Comparison of ENCODE assay signal across 19 mouse cellular contexts in the genomic region with DNA sequence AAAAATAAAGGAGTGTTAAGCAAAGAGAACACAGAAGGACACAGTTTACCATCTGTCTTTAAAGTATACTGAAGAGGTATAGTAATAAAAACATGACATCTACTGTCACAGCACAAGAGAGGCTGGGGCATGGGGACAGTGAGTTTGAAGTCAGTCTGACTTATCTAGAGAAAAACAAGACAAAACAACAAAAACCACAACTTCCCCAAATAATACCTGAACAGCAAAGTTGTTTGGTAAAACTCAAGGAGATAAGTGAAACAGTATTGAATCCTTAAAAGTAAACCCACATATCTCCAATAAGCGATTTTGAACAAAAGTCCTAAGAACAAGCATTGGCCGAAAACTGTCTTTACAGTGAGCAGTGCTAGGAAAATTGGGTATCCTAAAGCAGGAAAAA.
DNase-seq lines count a peak whose midpoint lies in the region; ATAC-seq and TF ChIP-seq lines count a peak whose summit lies in the region.
"Had no signal": no experiment of that assay in that cellular context is flagged by ENCODE, and none has a peak within 500 bp of the region (broad histone marks: within the 10 kb centered on the region; RNA-seq: fewer than 3 reads in every experiment).

No protein-coding gene starts in this region.

- 0 out of 2 replicates have a peak overlapping the region, but pooled peaks have one; percentile 32 for H3K9ac ChIP-seq in MEL (ENCODE audit: control insufficient read depth, low read depth, low read length, poor library complexity, severe bottlenecking)
- no peak overlapping the region for H3K9ac ChIP-seq in intestine, postnatal 0 days (ENCODE audit: low read depth, low read length)

- H3K27ac ChIP-seq in MEL (ENCODE audit: control insufficient read depth, low read depth, low read length): peak overlapping the region; percentile 79
- H3K27ac ChIP-seq in intestine, postnatal 0 days (ENCODE audit: low read depth, low read length): no peak overlapping the region

- H3K27me3 ChIP-seq in MEL (ENCODE audit: control insufficient read depth in 1 of 2, insufficient read depth in 2 of 2, low read length in 2 of 2): no peaks in the 10 kb centered on the region
- H3K27me3 ChIP-seq in intestine, postnatal 0 days (replicated peaks; ENCODE audit: control insufficient read depth, insufficient read depth, low read length): no peaks in the 10 kb centered on the region
- H3K27me3 ChIP-seq: CH12.LX, Patski had no signal

- TF ChIP-seq RAD21 in MEL (IDR thresholded peaks at IDR 0.05; ENCODE audit: low read depth, low read length): no peak

- 95% methylated on average over 2 of the region's 2 CpGs for WGBS in intestine, postnatal 0 days

- H3K9me3 ChIP-seq in MEL (replicated peaks; ENCODE audit: insufficient read depth, low read length): no peaks in the 10 kb centered on the region
- no peaks in the 10 kb centered on the region for H3K9me3 ChIP-seq in intestine, postnatal 0 days (ENCODE audit: control insufficient read depth)
- H3K9me3 ChIP-seq: G1E had no signal

- H3K4me2 ChIP-seq in intestine, postnatal 0 days (replicated peaks; ENCODE audit: low read depth): no peak overlapping the region

- no peak overlapping the region; a peak in 1 of 4 replicates for H3K4me3 ChIP-seq in MEL (ENCODE audit: control insufficient read depth in 1 of 2, insufficient read depth in 1 of 2, low read depth in 2 of 2, low read length in 2 of 2)
- H3K4me3 ChIP-seq in intestine, postnatal 0 days (ENCODE audit: low read depth, low read length): no peak overlapping the region

- H3K36me3 ChIP-seq in MEL (ENCODE audit: control insufficient read depth in 1 of 2, insufficient read depth in 2 of 2, low read length in 2 of 2): peaks cover 0 to 10% of the 10 kb centered on the region in 2 experiments; a peak in 2 of 4 replicates
- no peaks in the 10 kb centered on the region for H3K36me3 ChIP-seq in intestine, postnatal 0 days (ENCODE audit: control insufficient read depth, insufficient read depth)
- H3K36me3 ChIP-seq: G1E had no signal

- TF ChIP-seq POLR2A in MEL (IDR thresholded peaks at IDR 0.05; ENCODE audit: control insufficient read depth in 1 of 2, insufficient read depth in 1 of 2, low read depth in 1 of 2, low read length in 2 of 2, poor library complexity in 1 of 2): no peak

- no peak for TF ChIP-seq CTCF in MEL (IDR thresholded peaks at IDR 0.05 in 2 of 3, conservative IDR thresholded peaks at IDR 0.05 in 1 of 3; ENCODE audit: control insufficient read depth in 1 of 3, insufficient read depth in 1 of 3, low read depth in 2 of 3, low read length in 3 of 3, poor library complexity in 1 of 3, severe bottlenecking in 1 of 3)
- TF ChIP-seq CTCF in intestine, postnatal 0 days (IDR thresholded peaks at IDR 0.05; ENCODE audit: low read depth): no peak

- no peak for ATAC-seq in intestine, postnatal 0 days
- ATAC-seq: activated CD4-positive, CD25-positive, alpha-beta regulatory T cell, adult 4 months; CD4-positive, CD25-positive, alpha-beta regulatory T cell, adult 4 months; Patski had no signal

- H3K4me1 ChIP-seq in MEL (ENCODE audit: control insufficient read depth in 1 of 2, insufficient read depth in 2 of 2, low read length in 2 of 2): peaks cover 0 to 14% of the 10 kb centered on the region in 2 experiments; a peak in 2 of 4 replicates
- no peaks in the 10 kb centered on the region for H3K4me1 ChIP-seq in intestine, postnatal 0 days (replicated peaks; ENCODE audit: control insufficient read depth, insufficient read depth, low read length)

- TF ChIP-seq EP300 in MEL (IDR thresholded peaks at IDR 0.05; ENCODE audit: low read depth in 1 of 2, low read length in 2 of 2): peak; percentile 72 to 73; a peak in 3 of 4 replicates

- peak; percentile 62 for DNase-seq in MEL (ENCODE audit: low read depth, low spot score)
- DNase-seq: adrenal gland, adult 2 months; adrenal gland, adult 8-10 months; adrenal gland, postnatal 10 days; adrenal gland, postnatal 14 days; adrenal gland, postnatal 25 days; adrenal gland, postnatal 36 days; B cell, adult 2 months; cerebellum, adult 11 months; cerebellum, adult 11-12 months; cerebellum, adult 18-20 months; cerebellum, adult 2 months; cerebellum, adult 8-10 months had no signal

- no peaks in the 10 kb centered on the region for H3K79me2 ChIP-seq in MEL (ENCODE audit: control insufficient read depth, insufficient read depth, low read length, poor library complexity)

TF ChIP-seq in MEL, 35 proteins besides CTCF, POLR2A, EP300 and RAD21:
- 0 out of 2 replicates have a peak, but pooled peaks have one; percentile 48 for TF ChIP-seq SIN3A (IDR thresholded peaks at IDR 0.05; ENCODE audit: low read length)
- no peak for TF ChIP-seq TAL1 (IDR thresholded peaks at IDR 0.05; ENCODE audit: low read length)
- TF ChIP-seq ETS1 (IDR thresholded peaks at IDR 0.05; ENCODE audit: low read depth, low read length): 0 out of 2 replicates have a peak, but pooled peaks have one; percentile 48
- no peak for TF ChIP-seq BHLHE40 (IDR thresholded peaks at IDR 0.05; ENCODE audit: borderline replicate concordance, low read depth, low read length)
- TF ChIP-seq TCF12 (IDR thresholded peaks at IDR 0.05; ENCODE audit: low read depth, low read length): 0 out of 2 replicates have a peak, but pooled peaks have one; percentile 56
- no peak for TF ChIP-seq POLR2AphosphoS5 (IDR thresholded peaks at IDR 0.05; ENCODE audit: borderline replicate concordance, low read depth, low read length)
- no peak for TF ChIP-seq USF2 (IDR thresholded peaks at IDR 0.05; ENCODE audit: borderline replicate concordance in 1 of 2, insufficient read depth in 1 of 2, low read depth in 1 of 2, low read length in 2 of 2)
- peak; percentile 50; the same call in 1 of the 2 replicates for TF ChIP-seq RCOR1 (IDR thresholded peaks at IDR 0.05; ENCODE audit: low read depth, low read length)
- peak; percentile 58 for TF ChIP-seq GATA1 (IDR thresholded peaks at IDR 0.05; ENCODE audit: low read depth, low read length)
- TF ChIP-seq MXI1 (IDR thresholded peaks at IDR 0.05; ENCODE audit: low read depth, low read length): peak; percentile 45; the same call in 1 of the 2 replicates
- TF ChIP-seq ZMIZ1 (IDR thresholded peaks at IDR 0.05; ENCODE audit: low read depth, low read length): no peak
- TF ChIP-seq HCFC1 (IDR thresholded peaks at IDR 0.05; ENCODE audit: low read depth, low read length): no peak
